Mouse (Mus musculus) regulatory T cell (primary cell): Measurements from ENCODE around the gene Fbxo24.
"Not testable (repeated sequence)": the region's sequence is repeated elsewhere in the genome, so short reads cannot be mapped to it uniquely, and the experiment has no call there.

Source experiments
- in situ Hi-C: fragments of 300-600 bp; cut with MboI, MseI; formaldehyde crosslinking; loops from one replicate; pipeline ENCODE4 v1.15.1; 2025; ENCODE audit warnings: high pct_unique_total_duplicates

The Fbxo24 gene

GRCm38 (mm10) chr5:137642886-137643285, 14.1 kb upstream of the Fbxo24 start:
- in situ Hi-C loops, result no loop called here

DNA sequence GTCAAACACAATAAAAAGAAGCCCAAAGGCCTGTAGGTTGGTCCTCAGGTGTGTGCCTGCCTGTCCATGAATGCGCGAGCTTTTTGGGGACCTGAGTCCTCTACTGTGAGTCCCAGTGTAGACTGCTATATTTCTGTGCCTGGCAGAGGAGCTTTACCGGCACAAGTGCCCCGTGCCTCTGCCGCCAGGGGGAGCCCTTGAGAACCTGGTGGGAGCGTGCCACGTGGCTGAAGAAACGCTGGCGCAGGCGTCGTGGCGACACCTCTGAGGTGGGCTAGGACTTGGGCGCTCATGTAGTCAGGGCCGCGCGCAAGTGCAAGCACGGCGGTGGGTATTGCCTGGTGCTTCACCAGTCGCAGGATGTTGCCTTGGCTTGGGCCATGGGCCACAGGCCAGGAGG, 12.3 kb upstream of the Fbxo24 start, which contains the start of gene Sap25:
Gene Sap25, plus strand, starts transcription at position 281 of the 400 bp plus-strand sequence.
- in situ Hi-C loops, result no loop called here

- in situ Hi-C loops, result no loop called here
Observed at GRCm38 (mm10) chr5:137639472-137639871, 10.7 kb upstream of the Fbxo24 start.

GRCm38 (mm10) chr5:137633397-137634084, 4.7 kb upstream of the Fbxo24 start:
- in situ Hi-C loops, result no loop called here

DNA sequence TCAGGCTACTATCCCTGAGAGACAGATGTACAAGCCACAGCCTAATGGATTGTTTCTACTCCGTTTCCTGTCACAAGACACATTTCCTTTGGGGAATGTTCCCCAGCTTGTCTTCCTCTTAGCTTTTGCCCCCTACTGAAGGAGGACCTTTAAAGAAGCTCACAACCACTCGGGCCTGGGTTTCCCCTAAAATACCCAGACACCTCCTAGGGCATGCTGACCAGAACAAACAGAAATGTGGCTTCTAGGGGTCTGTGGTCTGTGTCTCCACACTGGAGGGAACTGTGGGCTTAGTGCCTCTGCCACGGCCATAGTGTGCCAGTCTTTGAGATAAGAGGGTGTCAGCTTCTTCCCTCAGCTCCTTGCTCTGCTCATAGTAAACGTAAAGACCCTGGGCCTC, 2.8 kb upstream of the Fbxo24 start:
- in situ Hi-C loops, result no loop called here

DNA sequence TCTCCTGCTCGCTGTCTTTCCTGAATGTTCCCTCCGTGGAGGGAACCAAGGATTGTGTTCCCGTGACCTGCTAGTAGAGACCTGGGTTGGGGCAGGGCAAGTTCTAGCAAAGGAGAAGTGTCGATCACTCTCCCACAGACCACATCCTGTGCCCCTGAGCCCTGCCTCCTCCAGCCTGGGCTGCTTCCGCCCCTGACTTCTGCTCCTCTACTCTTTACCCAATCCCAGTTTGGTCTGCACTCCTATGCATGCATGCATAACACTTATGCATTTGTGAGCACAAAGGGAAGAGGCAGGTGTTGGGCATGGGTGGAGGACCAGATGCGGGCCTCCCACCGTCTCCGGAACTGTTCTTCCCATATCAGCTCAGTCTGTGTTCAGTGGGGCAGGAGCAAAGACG, 2.4 kb upstream of the Fbxo24 start:
- in situ Hi-C loops, result no loop called here

- in situ Hi-C loops, result no loop called here
Observed at GRCm38 (mm10) chr5:137630602-137631001, 1.8 kb upstream of the Fbxo24 start.

DNA sequence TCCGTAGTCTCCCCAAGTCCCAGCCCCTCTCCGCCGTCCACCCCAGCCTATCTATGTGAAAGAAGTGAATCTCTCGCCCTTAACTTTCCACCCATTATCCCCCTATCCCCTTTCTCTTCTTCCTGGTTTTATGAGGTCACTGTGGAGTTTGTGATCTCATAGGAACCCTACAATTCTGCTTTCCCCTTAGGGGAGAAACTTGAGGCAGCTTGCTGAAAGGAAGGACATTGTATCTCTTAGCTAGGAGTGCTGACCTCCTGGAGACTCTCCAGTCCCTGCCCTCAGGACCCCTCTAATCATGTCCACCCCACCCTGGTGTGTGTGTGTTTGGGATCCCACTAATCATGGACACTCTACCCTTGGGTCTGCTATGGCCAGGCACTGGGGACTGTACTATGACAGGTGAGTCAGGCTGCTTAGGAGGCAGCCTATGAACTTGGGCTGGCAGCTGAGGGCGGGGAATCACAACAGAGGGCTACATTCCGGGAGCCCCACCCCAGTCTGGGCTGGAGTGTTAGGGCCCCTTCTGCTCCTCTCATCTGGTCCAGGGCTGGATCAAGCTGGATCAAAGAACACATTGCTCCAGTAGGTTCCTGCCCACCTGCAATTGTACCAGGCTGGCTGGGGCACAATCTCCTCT, 1.2 kb upstream of the Fbxo24 start:
- in situ Hi-C loops, result no loop called here

DNA sequence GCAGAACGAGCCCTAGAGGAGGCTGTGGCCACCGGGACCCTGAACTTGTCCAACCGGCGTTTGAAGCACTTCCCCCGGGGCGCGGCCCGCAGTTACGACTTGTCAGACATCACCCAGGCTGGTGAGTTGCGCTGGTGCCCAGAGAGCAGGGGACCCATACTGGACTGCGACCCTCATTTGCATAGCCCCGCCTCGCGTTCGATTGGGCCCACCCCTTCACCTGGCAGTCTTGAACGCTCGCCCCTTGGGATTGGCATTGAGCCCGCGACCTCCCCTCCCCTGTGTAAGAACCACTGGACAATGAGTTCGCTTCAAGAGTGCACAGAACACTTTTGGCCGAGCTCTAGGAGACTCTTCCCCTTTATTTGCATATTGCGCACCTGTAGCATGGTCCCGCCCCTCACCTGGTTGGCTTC, 512 bp upstream of the Fbxo24 start:
- in situ Hi-C loops, result no loop called here

GRCm38 (mm10) chr5:137627991-137628390, 811 bp downstream of the Fbxo24 start:
- in situ Hi-C loops, result no loop called here

DNA sequence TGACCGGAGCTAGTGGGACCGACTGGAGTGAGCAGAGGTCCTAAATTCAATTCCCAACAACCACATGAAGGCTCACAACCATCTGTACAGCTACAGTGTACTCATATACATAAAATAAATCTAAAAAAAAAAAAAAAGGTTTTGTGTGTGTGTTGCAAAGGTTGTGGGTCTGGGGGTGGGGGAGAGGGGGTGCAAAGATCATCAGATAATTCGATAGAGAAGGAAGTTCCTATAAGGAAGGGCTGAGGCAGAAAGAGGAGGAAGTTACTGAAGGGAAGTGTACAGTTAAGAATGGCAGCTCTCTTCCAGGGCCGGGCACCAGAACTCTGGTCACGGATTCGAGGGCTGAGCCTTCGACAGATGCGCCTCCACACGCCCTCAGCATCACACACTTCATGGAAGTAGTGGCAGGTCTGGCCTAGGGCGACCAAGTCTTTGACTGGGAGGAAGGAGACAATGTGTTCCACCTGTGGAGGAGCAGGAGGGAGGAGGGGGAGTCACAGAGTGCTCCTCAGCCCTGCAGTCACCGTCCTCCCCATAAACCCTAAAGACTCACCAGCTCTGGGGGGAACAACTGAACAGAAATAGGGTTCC, 4.8 kb downstream of the Fbxo24 start:
- in situ Hi-C loops, result no loop called here

DNA sequence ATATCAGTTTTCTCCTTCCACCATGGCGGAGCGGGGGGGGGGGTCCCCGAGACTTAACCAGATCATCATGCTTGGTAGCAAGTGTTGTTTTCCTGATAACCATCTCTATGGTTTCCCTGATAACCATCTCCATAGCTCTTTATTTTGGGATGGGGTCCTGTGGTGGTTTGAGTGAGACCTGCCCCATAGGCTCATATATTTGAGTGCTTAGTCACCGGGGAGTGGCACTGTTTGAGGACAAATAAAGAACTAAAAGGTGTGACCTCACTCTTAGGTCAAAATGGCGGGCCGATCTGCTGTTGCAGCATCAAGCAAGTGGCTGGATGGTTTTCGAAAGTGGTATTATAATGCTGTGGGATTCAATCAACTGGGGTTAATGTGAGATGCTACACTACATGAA, 13.5 kb downstream of the Fbxo24 start:
- in situ Hi-C loops, result no loop called here

- in situ Hi-C loops, result not testable (repeated sequence)
Observed at GRCm38 (mm10) chr5:137614921-137615320, 13.9 kb downstream of the Fbxo24 start.

DNA sequence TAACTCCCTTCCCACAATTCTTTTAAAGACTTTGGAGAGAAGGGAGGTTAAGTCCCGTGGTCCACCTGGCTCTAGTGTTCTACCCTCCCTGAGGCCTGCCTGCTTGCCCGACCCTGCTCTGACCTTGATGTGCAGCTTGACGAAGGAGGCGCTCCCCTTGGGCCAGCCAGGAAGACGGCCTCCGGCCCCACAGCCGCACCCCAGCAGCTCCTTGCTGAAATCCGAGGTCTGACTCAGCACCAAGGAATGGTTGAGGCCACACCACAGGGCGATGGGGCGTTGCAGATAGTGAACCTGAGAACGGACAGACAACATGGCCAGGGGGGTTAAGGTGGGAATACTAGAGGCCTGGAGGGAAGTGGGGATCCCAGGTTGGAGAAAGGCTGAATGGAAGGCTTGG, 15.3 kb downstream of the Fbxo24 start, which contains the start of gene Pcolce:
Gene Pcolce, minus strand, starts transcription at position 235 of the 400 bp plus-strand sequence.
- in situ Hi-C loops, result no loop called here

DNA sequence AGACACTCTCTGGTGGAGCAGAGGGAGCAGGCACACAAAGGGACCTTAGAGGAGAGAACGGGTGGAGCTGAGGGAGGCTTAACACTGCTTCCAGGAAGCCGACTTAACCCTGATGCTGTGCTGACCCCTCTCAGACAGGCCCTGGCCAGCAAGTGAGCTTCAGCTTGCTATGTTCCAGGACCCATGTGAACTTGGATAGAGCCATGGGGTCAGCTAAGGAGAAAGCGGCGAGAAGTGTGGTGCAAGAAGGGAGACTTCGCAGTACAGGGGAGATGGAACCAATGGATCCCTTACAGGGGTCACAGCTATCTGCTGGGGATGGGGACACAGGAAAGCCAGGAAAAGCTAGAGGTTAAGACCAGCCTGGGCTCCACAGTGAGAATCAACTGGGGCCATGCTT, 15.7 kb downstream of the Fbxo24 start:
- in situ Hi-C loops, result no loop called here

- in situ Hi-C loops, result no loop called here
Observed at GRCm38 (mm10) chr5:137611245-137611602, 17.6 kb downstream of the Fbxo24 start.

DNA sequence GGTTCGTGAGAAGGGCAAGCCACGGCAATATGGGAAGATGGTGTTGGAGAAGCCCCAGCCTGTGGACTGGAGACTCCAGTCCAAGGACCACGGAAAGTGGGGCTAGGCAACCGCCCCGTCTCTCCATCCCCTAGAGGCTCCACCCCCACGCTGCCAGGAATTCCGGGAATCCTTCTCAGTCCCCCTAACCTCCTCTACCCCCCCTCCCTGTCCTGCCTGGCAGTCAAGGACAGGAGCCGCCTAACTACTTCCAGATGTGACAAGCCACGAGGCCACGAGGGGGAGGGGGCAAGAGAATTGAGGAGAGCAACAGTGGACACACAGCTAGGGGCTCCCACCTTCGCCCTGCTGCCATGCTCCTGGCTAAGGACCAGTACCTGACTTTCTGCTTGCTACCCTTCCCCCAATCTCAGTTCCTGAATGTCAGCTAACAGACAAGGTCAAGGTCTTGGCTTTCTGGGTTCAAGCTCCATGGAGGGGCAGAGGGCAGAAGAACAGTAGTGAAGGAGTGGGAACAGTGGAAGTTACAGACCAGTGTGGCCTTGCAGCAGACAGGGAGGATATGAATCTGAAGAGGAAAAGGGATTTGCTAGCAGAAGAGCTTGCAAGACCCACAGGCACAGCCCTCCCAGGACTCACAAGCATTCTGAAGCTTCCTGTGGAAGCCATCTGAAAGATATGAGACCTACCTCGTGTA, 18.1 kb downstream of the Fbxo24 start:
- in situ Hi-C loops, result no loop called here

DNA sequence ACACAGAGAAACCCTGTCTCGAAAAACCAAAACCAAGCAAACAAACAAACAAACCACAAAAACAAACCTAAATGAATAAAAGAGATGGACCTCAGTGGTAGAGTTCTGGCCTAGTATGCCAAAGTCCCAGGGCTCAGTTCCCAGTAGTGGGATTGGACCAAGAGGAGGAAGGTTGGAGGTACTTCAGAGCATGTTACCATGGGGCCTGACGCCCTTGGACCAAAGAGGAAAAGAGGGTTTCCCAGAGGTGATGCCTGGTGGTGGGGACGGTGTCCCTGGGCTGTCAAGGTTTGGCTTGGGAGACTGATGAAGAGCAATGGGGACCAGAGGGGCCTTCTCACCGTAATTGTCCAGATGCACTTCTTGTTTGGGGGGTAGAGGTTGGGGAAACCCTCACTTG, 18.7 kb downstream of the Fbxo24 start:
- in situ Hi-C loops, result no loop called here

- in situ Hi-C loops, result no loop called here
Observed at GRCm38 (mm10) chr5:137609292-137609691, 19.5 kb downstream of the Fbxo24 start.

DNA sequence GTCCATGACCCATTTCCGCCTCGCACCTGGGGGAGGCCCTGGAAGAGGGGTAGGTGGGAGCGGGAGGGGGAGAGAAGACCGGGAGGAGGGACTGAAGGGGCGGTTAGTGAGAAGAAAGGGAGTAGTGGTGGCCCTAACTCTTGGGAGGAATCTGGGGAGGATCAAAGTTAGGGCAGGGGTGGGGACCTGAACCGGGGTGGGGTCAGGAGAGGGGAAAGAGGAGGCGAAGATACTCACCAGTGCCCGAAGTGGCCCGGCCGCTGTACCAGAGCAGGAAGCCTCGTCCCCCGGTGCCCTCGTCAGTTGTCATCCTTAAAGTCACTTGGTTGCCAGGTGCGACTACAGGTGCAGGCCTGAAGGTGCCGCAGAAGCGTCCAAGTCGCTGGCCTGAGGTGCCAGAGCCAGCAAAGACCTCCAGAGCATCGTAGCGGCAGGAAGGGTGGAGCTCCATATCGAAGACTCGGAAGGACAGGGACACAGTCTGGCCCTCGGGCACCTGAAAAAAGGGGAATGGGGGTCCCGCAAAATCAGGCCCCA, 20.1 kb downstream of the Fbxo24 start:
- in situ Hi-C loops, result no loop called here

DNA sequence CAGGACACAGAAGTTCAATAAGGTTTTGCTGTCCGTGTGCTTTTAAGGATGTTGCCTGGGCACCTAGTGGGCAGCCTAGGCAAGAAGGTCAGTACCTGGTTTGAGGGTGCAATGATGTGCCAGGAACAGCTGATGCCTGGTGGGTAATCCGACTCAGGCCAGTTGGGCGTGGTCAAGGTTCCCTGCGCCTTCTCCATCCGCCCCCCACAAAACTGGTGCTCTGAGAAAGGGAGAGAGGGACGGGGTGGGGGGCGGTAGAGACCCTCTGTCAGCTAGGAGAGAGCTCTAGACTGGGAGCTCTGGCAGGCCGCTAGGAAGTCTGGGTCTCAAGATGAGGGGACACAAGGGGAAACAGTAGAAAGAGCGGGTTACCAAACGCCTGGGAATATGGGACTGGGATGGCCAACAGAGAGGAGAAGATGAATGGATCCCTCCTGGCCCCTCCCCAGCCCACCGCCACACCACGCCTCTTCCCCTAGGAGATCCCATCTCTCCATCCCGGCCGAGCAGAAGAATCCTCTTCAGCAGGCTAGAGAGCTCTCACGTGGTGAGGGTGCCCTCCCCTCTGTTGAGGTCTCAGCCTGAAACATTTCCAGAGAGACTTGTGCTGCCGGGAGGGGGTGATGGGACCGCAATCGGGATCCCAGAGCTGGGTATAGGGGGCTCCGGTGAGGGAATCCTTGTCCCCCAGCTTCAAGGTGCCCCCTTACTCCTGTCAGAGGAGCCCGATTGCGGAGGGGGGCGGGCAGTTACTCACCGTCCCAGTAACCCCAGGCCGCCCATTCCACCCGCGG, 20.7 kb downstream of the Fbxo24 start:
- in situ Hi-C loops, result no loop called here
